Mouse (Mus musculus) layer of hippocampus, adult 11-12 months (tissue): ENCODE data around the gene Zfp212.
A peak's percentile ranks its signal among the peaks of the same experiment; 100 is the strongest.
"Not testable (repeated sequence)": the region's sequence is repeated elsewhere in the genome, so short reads cannot be mapped to it uniquely, and the experiment has no call there.

Experiments used
- DNase-seq: peaks from one replicate; pipeline ENCODE4 v3.0.0; 2022; ENCODE audit warnings: low spot score

Gene Zfp212

GRCm38 (mm10) chr6:47943021-47943691 lies 22.9 kb downstream of the Zfp212 start:
- DNase-seq, result peak; percentile 50

GRCm38 (mm10) chr6:47943721-47944120 lies 23.4 kb downstream of the Zfp212 start:
- DNase-seq, result no peak

GRCm38 (mm10) chr6:47947388-47947787 lies 27.1 kb downstream of the Zfp212 start:
- no peak for DNase-seq

GRCm38 (mm10) chr6:47953191-47953726 lies 33.0 kb downstream of the Zfp212 start, which contains the start of gene Zfp956:
TSS of gene Zfp956 (plus strand) at chr6:47953390.
- DNase-seq, result peak; percentile 93

GRCm38 (mm10) chr6:47954425-47954824 lies 34.1 kb downstream of the Zfp212 start:
- DNase-seq, result no peak

- no peak for DNase-seq
Measured at GRCm38 (mm10) chr6:47957816-47958215, 37.5 kb downstream of the Zfp212 start.

GRCm38 (mm10) chr6:47960685-47961421 lies 40.6 kb downstream of the Zfp212 start:
- no peak for DNase-seq

GRCm38 (mm10) chr6:47963051-47963450 lies 42.8 kb downstream of the Zfp212 start:
- no peak for DNase-seq

- not testable (repeated sequence) for DNase-seq
Measured at GRCm38 (mm10) chr6:47968166-47968565, 47.9 kb downstream of the Zfp212 start.

- DNase-seq, result no peak
Measured at GRCm38 (mm10) chr6:47974599-47974998, 54.3 kb downstream of the Zfp212 start.

- peak; percentile 81 for DNase-seq
Measured at GRCm38 (mm10) chr6:47978897-47979368, 58.7 kb downstream of the Zfp212 start.
